Mouse (Mus musculus): ENCODE data around the gene Plxna4.

The Plxna4 gene

GRCm38 (mm10) chr6:32533962-32534740, 53.8 kb downstream of the Plxna4 start:
- WGBS, result 83% methylated on average over 3 of the region's 3 CpGs

- 54% methylated on average over 8 of the region's 8 CpGs for WGBS
Measured at GRCm38 (mm10) chr6:32528081-32528570, 59.9 kb downstream of the Plxna4 start.

DNA sequence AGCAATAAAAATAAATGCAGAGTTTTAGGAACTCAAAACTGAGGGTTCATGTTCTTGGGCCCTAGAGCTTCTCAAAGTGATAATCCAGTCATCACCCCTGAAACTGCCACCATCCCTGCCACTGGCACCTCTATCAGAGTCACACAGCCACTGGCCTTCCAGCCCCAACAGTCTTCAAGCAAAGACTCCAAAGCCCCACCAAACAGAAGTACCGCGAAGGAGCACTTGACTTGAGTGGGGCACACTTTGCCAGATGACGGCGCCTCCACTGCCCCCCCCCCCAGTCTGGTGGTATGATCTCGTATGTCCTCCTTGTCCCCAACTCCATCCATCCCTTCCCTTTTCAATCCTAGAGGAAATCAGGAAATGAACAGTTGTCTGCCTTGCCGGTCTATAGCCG, 60.5 kb downstream of the Plxna4 start:
- WGBS, result 67% methylated on average over 7 of the region's 7 CpGs

DNA sequence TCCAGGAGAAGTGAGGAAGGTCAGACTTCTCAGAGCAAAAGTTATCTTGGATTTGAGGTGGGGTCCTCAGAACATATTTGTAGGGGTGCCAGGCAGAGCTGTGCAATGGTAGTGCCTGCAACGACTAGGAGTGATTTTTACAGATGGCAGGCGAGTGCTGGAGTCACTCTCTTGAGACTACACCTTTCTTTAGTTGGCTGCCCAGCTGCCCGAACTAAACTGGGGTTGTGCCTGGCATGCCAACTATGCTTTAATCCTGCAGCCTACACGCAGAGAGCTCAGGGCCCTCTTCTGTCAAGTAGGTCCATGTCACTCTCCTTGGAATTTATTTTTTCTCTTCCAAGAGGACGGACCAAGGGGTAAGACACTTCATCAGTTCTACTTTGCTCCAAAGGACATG, 61.2 kb downstream of the Plxna4 start:
- 47% methylated on average over 5 of the region's 5 CpGs for WGBS

DNA sequence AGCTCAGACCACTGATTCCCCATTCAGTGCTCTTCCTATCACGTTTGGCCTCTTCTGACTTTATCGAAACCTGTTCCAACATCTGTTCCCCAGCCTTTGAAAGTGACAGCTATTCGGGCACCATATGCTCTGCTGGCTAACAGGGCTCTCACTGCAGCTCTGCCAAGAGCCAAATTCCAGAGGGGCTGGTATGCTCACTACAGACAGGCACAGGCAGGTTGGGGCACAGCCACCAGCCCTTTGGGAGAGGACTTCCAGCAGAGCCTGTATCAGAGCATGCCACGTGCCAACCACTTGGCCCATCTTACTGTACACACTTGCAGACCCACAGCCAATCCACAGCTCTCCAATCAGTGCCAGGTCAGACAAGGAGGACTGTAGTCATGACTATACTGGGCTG, 67.9 kb downstream of the Plxna4 start:
- WGBS, result 60% methylated on average over 4 of the region's 4 CpGs

DNA sequence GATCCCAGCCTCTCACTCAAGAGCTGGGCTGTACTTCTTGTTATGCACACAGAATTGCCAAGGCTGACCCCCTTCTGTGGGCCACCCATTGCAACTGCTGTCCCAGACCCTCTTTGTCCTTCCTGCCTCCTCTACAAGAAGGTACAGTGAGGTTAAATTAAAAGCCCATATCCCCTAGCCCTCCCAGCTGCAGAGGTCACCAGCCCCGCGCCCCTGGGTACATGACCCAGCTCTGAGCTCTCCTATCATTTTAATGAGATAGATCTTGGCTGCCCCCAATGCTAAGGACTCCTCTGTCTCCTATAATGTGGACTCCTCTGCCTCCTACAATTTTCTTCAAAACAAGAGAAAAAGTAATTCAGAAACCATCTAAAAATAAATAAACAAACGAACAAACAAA, 69.4 kb downstream of the Plxna4 start:
- 90% methylated on average over 3 of the region's 3 CpGs for WGBS

DNA sequence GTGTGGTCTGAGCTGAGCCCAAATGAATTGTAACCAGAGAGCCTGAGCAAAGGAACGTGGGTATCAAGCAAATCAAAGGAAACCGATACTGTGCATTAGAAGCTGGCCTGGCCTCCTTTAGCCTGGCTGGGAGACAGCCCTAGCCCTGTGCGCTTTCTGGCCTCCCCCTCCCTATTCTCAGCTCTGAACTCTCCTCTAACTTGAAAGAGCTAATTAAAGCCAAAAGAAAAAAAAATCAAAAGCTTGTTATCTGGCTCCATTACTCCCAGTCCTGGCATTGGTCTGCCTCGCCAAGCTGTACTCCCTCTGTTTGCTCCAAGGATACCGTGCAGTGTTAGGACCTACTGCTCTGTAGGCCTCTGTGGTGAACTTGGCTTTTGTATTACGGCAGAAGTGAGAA, 73.9 kb downstream of the Plxna4 start:
- WGBS, result 57% methylated on average over 6 of the region's 6 CpGs

- WGBS, result 85% methylated on average over 1 of the region's 1 CpGs
Measured at GRCm38 (mm10) chr6:32512010-32512409, 76.0 kb downstream of the Plxna4 start.

DNA sequence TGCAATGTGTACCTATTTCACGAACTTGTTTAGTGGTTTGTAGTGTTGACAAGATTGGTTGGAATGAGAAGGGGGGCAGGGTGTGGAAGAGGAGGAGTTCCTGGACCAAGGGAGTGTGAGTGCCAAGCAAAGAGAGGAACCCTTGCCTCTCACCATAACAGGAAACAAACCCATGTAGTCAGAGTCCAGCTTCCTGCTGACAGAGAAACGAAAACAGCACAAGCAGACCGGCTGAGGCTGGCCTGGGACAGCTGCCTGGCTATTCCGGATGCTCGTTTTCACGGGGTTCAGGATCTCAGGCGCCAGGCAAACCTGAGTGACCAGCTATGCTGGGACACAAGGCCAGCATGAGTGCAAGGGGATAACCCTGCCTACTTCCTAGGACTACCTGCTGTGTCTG, 77.1 kb downstream of the Plxna4 start:
- WGBS, result 59% methylated on average over 7 of the region's 7 CpGs

GRCm38 (mm10) chr6:32510491-32510890, 77.5 kb downstream of the Plxna4 start:
- WGBS, result 80% methylated on average over 1 of the region's 1 CpGs

DNA sequence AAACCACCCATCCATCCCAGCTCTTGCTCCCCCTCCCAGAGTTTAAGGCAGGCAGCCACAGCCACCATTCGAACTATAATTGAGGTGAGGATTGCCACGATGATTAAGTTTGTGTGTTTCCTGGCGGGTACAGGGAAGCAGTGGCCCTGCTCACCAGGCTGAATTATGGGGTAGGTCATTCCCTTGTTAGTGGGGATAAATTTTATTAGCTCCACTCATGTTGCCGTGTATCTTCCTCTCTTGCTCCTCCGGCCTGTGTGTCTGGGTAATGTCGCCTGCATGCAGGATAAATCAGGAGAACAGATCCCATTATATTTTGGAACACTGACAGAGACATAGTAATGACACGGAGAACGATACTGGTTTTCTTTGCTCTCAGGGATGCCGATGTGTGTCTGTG, 78.9 kb downstream of the Plxna4 start:
- 70% methylated on average over 9 of the region's 9 CpGs for WGBS

DNA sequence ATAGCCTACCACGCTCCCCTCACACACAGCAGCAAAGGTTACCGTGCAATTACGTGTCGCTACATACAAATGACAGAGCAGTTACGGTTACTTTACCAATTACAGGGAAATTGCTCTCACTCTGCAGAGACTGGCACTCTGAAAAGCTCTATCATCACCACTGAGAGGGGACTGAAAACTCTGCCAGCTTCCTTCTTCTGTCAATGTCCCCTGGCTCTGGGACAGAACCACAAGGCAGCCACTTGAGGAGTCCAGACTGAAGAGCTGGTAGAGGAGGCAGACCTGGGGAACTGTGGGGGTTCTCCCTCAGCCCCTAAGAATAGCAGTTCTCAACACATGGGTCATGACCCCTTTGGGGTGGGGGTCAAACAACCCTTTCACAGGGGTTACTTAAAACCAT, 83.0 kb downstream of the Plxna4 start:
- 80% methylated on average over 5 of the region's 5 CpGs for WGBS

GRCm38 (mm10) chr6:32501186-32501585, 86.8 kb downstream of the Plxna4 start:
- WGBS, result 95% methylated on average over 1 of the region's 1 CpGs

- 83% methylated on average over 5 of the region's 5 CpGs for WGBS
Measured at GRCm38 (mm10) chr6:32498106-32498505, 89.9 kb downstream of the Plxna4 start.

- WGBS, result 46% methylated on average over 4 of the region's 4 CpGs
Measured at GRCm38 (mm10) chr6:32496109-32496508, 91.9 kb downstream of the Plxna4 start.

- WGBS, result 72% methylated on average over 2 of the region's 2 CpGs
Measured at GRCm38 (mm10) chr6:32495532-32495931, 92.5 kb downstream of the Plxna4 start.

DNA sequence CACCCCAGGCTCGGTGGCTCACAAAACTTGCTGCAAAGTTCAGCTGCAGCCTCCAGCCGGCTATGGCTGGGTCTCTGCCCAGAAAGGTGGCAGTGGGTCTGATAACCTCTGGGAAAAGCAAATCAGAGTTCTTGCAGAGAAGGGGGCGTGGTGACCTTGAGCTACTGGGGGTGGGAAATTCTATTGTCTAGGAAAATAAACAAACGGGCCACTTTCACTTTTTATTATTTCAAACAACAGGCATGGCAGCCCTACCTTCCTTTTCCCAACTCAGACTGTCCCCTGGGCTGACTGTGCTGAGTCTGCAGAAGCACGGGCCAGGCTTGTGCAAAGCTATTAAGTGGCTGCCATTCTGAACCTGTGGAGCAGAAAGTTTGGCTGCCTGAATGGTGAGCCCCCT, 94.4 kb downstream of the Plxna4 start:
- WGBS, result 43% methylated on average over 5 of the region's 5 CpGs

DNA sequence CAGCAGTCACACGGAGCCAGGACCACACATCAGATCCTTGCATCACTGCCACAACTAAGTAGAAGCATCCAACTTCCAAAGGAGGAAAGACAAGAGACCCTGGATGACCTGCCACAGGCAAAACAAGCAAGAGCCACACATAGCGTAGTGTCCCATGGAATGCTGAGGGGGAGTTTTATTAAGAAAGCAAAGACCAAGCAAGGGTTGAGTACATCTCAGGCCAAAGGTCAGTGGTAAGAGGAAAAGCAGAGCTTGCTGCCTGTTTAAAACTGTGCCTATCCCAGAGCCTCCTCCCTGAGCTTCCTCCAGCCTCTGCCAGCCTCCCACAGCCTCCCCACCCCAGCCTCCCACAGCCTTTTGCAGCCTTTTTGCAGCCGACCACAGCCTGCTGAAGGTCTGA, 100.9 kb downstream of the Plxna4 start:
- WGBS, result 71% methylated on average over 3 of the region's 3 CpGs

DNA sequence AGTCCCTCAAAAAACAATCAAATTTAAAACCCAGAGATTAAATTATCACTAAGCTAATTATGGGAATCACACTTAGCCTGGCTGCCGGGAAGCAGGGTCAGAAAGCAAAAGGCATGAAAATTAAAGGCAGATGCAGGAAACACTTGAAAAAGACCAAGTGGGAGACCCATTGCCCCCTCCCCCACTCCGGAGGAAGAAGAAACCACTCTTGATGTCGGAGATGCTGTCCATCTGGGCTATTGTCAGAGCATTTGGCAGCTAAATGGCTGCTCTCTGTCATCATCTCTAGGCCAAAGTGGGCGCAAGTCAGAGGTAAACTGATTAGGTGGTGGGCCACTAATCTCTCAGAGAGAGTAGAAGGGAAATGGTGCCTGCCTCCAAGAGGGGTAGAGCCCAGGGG, 105.5 kb downstream of the Plxna4 start:
- 56% methylated on average over 4 of the region's 4 CpGs for WGBS

GRCm38 (mm10) chr6:32480741-32481140, 107.3 kb downstream of the Plxna4 start:
- WGBS, result 85% methylated on average over 1 of the region's 1 CpGs

DNA sequence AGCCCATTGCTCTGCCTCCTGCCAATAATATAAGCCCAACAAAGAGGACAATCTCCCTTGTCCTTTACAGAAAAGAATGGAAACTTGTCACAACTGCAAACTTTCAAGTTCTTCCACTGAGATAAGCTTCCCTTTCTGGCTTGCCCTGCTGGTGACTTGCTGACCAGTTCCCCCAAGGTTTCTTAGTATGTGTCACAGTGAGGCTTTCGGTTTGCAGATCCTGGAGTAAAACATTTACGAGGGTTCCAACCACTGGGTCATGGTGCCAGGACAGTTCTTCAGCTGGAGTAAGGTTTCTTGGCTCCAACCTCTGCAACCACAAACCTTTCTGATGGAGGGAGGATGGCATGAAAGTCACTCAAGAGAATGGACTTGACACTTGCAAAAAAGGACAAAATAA, 108.2 kb downstream of the Plxna4 start:
- WGBS, result 86% methylated on average over 2 of the region's 2 CpGs

DNA sequence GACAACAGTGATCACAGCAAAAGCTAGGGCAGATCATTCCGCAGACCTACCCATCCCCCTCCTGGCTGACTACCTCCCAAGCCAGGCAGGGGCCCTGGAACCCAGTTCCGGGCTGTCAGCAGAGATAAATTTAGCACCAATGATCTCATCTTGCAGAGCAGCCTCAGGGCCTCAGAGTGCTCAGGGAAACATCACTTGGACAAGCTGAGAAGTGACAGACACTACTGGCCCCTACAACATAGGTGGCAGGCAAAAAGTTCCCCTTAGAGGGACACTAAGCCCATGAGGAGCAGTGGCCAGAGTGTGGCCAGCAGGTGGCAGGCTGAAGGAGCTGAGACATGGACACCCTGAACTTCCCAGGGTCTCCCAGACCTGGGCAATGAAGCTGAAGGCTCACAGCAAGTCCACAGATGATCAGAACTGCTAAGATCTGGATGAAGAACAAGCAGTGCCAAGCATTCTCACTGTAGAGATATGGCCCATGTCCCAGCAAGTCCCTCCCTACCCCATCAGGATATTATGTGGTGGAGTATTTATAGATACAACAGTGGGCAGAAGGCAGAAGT, 108.7 kb downstream of the Plxna4 start:
- WGBS, result 38% methylated on average over 2 of the region's 2 CpGs

GRCm38 (mm10) chr6:32475958-32476357, 112.0 kb downstream of the Plxna4 start:
- WGBS, result 30% methylated on average over 4 of the region's 4 CpGs
